Mouse (Mus musculus) neutrophil, adult 59 days (primary cell): ENCODE measurements around the gene Umad1. TPM values are rescaled to one million over a fixed set of nuclear protein-coding genes. Genes with fewer than 3 reads are reported as not detected.

Source experiments
- total RNA-seq, 2 experiments: library from RNA; stranded (reverse); gene quantifications; 1 replicate in 1 of 2; 2 replicates in 1 of 2; pipeline ENCODE4 v1.2.4; 2023

Gene Umad1
- 10 to 100 TPM; 18.2 to 20.4 TPM for total RNA-seq

GRCm38 (mm10) chr6:8259004-8259666 lies at the start of gene Umad1, which contains the start of the genes Rpa3 and Gm45062:
TSS of gene Umad1 (plus strand) at chr6:8259288.
TSS of gene Rpa3 (minus strand) at chr6:8259173.
TSS of gene Gm45062 (plus strand) at chr6:8259450.

Other genes starting within 250 kb of the Umad1 start
- not detected for gene Col28a1, start 66.7 kb upstream of the Umad1 start, total RNA-seq
- 10 to 100 TPM in 1 of 2 experiments, 1 to 10 TPM in 1; 9.3 to 11.4 TPM for gene Mios, start 50.1 kb upstream of the Umad1 start, total RNA-seq
- gene Rpa3, start 115 bp upstream of the Umad1 start, total RNA-seq: 10 to 100 TPM; 18.6 to 21.3 TPM
- not detected for gene Gm45062, start 162 bp downstream of the Umad1 start, total RNA-seq